ENCODE assay signal across 21 mouse cellular contexts in the genomic region with DNA sequence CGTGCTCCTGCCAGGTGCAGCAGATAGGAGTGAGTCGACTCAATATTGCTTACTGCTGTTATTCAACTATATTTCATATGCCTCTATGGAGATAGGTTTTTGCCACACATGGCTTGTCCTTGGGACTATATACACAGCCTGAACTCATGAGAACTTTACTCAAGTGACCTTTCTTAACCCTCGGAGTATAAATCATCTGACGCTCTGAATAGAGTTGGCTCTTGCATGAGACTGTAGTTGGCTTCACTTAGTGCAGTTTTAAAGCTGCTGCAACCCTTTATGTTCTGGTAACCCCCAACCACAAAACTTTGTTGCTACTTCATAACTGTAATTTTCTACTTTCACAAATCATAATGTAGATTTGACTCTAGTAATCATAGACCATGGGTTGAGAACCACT. TPM values are rescaled to one million over a fixed set of nuclear protein-coding genes. Genes with fewer than 3 reads are reported as not detected.
"Had no signal": no experiment of that assay in that cellular context is flagged by ENCODE, and none has a peak within 500 bp of the region (broad histone marks: within the 10 kb centered on the region; RNA-seq: fewer than 3 reads in every experiment).

No protein-coding gene starts in this region.

- DNase-seq: kidney, adult 9 months; kidney, postnatal 25 days; layer of hippocampus, adult 9-11 months; liver; lung, adult 18-20 months; lung, postnatal 10 days; lung, postnatal 36 days; thymus, adult 2 months; thymus, postnatal 14 days had no signal

- ATAC-seq: liver, embryonic 12.5 days; midbrain, embryonic 13.5 days; midbrain, embryonic 16.5 days had no signal

- H3K9me3 ChIP-seq: limb, embryonic 10.5 days; liver, embryonic 15.5 days; lung, embryonic 15.5 days; midbrain, embryonic 13.5 days; neural tube, embryonic 13.5 days had no signal

- H3K4me1 ChIP-seq: limb, embryonic 10.5 days; limb, embryonic 13.5 days; liver, embryonic 12.5 days; liver, embryonic 15.5 days; lung, embryonic 15.5 days; neural tube, embryonic 13.5 days had no signal

- H3K4me3 ChIP-seq: layer of hippocampus, adult 2 months; limb, embryonic 10.5 days; limb, embryonic 13.5 days; liver, embryonic 12.5 days; liver, embryonic 15.5 days; lung, embryonic 15.5 days; megakaryocyte, embryonic 14.5 days; midbrain, embryonic 10.5 days; midbrain, embryonic 13.5 days; myocyte; neural tube, embryonic 13.5 days had no signal

- H3K4me2 ChIP-seq: limb, embryonic 13.5 days; liver, embryonic 12.5 days; liver, embryonic 15.5 days; lung, embryonic 15.5 days; midbrain, embryonic 13.5 days; neural tube, embryonic 13.5 days had no signal

- H3K9ac ChIP-seq: limb, embryonic 13.5 days; liver, embryonic 12.5 days; liver, embryonic 15.5 days; lung, embryonic 15.5 days; midbrain, embryonic 13.5 days; neural tube, embryonic 13.5 days had no signal

- H3K27ac ChIP-seq: layer of hippocampus, adult 2 months; limb, embryonic 10.5 days; limb, embryonic 13.5 days; liver, embryonic 12.5 days; liver, embryonic 15.5 days; lung, embryonic 15.5 days; midbrain, embryonic 10.5 days; midbrain, embryonic 13.5 days; neural tube, embryonic 13.5 days had no signal

- H3K27me3 ChIP-seq: limb, embryonic 13.5 days; liver, embryonic 12.5 days; liver, embryonic 15.5 days; lung, embryonic 15.5 days; megakaryocyte, embryonic 14.5 days; midbrain, embryonic 13.5 days; neural tube, embryonic 13.5 days had no signal

RNA-seq across cellular contexts. Expression of a gene that starts 15.5 kb away (rescaled TPM):
- polyA plus RNA-seq: liver, embryonic 15.5 days had no signal
